Mouse (Mus musculus): Measurements from ENCODE around the gene Zbtb33.
"Not testable (repeated sequence)": the region's sequence is repeated elsewhere in the genome, so short reads cannot be mapped to it uniquely, and the experiment has no call there.

The Zbtb33 gene

DNA sequence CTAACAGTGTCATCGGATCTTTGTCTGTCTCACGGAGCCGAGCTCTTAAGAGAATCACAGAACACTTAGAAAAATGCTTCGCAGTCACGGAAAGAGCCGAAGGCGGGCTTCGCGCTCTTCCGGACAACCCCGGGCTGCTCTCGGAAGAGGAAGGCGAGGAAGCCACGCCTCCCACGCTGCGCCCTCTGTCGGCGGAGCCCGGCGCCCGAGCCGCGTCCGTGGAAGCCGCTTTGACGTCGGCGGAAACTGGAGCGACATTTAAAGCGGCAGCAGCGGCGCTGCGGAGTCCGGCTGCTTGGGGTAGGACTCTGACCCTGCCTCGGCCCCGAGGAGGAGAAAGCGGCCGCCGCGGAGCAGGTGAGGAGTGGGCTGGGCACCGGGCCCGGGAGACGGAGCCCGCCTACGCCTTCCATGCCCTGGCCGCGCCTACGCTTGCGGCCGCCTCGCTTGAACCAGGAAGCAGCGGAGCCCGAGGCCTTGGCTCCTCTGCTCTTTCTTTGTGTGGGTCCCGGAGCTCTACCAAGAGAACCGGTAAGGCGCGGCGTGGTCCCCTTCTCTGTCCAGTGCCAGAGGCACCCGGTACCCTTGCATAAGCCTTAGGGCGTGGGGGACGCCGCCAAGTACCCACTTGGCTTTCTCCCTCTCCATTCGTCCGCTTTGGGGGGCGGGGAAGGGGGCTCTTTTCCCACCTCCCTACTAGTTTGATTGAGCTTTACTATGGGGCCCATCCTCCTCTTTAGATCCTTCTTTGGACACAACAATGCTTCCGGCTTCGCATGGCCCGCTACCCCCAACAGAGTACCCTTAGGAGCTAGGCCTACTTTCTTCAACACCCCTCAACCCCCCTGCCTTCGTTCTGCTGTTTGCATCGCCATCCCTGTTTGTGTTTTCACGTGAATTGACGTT, at the start of gene Zbtb33:
Zbtb33 (plus strand) TSS at position 242 of the 906 bp plus-strand sequence.
- peak; percentile 88 for DNase-seq

DNA sequence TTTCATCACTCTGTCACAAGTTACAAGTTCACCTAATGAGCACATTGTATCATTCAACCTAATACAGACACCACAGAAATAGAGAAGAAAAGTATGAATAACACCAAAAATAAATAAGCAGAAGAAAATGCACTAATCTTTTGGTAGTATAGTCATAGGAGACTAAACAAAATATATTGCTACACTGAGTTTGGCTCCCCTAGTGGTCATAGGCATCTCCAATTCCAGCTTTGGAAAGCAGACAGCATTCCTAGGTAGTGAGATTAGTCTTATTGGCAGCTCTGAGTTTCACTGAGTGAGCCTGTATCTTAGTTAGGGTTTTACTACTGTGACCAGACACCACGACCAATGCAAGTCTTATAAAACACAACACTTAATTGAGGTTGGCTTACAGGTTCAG, 30.5 kb upstream of the Zbtb33 start:
- no peak for DNase-seq

DNA sequence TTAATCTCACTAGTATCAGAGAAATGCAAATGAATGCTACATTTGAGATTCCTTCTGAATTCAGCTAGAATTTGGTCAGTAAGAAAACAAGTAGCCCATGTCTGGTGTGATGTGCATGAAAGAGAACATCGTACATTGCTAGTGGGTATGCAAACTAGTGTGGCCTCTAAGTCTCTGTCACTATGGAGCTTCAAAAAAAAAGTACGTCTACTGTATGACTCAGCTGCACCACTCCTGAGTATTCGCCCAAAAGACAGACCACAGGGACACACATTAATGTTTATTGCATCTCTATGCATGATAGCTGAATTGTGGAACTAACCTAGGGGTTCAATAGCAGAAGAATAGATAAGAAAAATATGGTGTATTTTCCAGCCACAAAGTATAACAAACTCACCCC, 24.3 kb upstream of the Zbtb33 start:
- DNase-seq = no peak

DNA sequence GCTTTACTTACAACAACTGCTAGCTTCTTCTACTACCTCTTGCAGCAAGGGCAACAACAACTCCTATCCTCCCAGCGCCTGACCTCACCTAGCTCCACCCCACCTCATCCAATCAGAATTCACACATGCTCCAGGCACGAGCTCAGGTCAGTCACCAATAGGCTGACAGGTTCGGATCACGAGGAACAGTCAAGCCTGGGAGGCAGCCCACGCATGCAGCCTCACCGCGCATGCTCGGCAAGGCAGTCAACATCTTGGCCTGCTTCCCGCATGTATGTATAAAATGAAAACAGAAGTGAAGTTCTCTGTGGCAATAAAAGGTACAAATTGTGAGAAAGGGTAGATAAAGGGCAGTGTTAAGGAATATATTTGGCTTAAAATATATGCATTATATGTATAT, 23.5 kb upstream of the Zbtb33 start:
- no peak for DNase-seq

GRCm38 (mm10) chrX:38166592-38166991, 23.0 kb upstream of the Zbtb33 start:
- no peak for DNase-seq

DNA sequence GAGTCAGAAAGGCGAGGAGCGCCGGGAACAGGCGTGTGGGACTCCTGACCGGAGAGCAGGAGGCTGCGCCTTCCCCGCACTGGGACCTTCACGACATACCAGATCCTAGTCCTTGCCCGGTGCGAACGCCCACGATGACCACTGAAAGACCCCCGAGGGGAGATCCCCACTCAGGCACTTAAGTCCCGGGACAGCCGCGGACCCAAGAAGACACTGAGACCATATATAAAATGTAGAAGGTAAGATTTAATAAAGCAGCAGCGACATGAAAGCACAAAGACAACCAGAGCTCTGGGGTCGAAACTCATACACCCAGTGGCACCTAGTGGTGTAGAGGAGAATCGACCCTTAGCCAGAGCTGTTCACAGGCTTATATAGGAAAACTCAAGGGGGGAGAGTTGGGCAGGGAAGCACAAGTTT, 9.7 kb upstream of the Zbtb33 start:
- DNase-seq = not testable (repeated sequence)

DNA sequence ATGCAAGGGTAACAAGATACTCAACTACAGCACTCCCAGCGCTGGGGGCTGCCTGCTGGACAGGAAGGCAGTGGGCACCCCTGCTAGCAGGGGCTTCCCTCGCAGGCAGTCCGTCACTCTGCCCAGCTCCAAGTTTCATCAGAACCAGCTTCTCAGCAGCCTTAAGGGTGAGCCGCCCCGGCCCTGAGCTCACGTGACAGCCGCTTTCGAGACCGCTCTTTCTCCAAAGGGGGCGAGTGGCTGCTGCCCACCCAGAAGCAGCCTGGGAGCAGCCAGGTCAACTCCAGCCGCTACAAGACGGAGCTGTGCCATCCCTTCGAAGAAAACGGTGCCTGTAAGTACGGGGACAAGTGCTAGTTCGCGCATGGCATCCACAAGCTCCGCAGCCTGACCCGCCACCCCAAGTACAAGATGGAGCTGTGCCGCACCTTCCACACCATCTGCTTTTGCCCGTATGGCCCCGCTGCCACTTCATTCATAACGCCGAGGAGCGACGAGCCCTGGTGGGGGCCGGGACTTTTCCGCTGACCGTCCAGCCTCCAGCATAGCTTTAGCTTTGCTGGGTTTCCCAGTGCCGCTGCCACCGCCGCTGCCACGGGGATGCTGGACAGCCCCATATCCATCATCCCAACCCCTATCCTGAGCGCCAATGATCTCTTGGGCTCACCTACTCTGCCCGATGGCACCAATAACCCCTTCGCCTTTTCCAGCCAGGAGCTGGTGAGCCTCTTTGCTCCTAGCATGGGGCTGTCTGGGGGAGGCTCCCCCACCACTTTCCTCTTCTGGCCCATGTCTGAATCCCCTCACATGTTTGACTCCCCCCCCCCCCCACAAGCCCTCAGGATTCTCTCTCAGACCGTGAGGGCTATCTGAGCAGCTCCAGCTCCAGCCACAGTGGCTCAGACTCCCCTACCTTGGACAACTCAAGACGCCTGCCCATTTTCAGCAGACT, 8.7 kb upstream of the Zbtb33 start:
- no peak for DNase-seq

DNA sequence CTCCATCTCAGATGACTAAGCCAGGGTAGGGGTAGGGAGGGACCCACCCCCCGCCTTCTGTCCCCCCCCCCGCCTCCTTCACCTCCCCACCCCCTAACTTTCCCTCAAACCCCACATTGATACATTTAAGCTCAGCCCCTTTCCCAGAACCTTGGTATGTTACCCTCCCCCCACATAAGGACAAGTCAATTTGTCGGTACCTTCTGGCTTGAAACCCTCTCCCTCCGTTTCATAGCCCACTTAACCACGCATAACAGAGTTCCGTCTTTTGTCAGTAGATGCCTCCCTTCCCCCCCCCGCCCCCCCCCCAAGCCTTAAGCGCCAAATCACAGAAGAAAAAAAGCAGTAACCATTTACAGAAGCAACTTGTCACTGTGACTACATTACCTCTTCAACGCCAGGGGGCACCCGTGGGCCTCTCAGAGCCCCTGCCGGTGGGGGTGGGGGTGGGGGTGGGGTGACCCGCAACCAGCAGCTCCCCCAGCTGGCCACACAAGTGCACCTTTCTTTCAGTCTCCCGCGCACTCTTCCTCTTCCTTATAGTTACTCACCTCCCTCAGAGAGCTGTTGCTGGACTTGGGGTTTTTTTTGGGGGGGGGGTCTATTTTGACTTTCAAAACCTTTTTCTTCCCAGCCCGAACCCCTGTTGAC, 7.9 kb upstream of the Zbtb33 start:
- DNase-seq = peak; percentile 23

GRCm38 (mm10) chrX:38185520-38185919, 4.1 kb upstream of the Zbtb33 start:
- no peak for DNase-seq

DNA sequence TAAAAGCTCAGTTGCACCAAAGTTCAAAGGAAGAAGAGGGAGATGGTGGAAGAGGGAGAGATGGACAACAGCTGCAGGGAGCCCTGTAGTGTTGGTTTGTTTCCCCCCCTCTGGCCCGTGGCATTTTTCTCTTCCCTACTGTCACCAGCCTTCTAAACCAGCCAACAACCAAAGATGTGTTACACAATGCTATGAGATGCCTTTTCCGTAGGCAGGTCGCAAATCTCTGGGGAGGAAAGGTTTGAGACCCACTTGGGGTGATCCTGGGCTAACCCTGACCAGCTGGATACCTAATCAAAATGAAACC, 818 bp downstream of the Zbtb33 start:
- no peak for DNase-seq

DNA sequence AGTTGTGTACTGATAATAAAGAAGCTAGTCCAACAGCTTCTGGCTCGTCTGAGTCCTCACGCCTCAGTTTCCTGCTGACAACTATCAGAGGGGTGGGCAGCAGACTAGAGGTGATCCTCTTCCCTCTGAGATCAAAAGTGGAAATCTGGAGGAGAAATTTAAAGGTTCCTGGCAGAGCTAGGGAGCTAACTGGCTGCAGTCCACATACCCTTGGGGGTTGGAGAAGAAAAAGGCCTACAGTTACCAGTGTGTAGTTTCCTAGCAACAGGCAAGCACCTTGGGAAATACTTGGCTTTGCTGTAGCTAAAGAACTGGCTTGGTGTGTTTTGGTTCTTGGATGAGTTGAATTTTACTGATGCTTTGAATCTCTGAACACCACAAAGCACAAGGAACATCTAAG, 12.2 kb downstream of the Zbtb33 start:
- peak; percentile 29 for DNase-seq

DNA sequence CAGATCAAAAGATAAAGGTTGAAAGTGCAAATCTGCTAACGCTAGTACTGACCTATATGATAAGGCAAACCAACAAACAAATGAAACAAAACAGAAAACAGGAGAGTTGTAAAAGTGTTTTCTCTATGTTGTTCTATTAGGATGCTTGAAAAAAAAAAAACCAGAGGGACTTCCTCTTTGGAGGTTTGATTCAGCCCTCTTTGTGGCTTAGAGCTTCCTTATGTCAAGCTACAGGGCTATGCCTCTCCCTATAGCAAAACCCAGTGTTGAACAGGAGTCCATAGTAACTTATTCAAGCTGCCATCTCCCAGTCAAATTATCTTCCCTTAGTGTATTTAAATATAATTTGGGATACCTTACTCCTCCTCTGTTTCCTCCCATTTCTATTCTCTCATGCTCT, 17.8 kb downstream of the Zbtb33 start:
- DNase-seq = no peak

DNA sequence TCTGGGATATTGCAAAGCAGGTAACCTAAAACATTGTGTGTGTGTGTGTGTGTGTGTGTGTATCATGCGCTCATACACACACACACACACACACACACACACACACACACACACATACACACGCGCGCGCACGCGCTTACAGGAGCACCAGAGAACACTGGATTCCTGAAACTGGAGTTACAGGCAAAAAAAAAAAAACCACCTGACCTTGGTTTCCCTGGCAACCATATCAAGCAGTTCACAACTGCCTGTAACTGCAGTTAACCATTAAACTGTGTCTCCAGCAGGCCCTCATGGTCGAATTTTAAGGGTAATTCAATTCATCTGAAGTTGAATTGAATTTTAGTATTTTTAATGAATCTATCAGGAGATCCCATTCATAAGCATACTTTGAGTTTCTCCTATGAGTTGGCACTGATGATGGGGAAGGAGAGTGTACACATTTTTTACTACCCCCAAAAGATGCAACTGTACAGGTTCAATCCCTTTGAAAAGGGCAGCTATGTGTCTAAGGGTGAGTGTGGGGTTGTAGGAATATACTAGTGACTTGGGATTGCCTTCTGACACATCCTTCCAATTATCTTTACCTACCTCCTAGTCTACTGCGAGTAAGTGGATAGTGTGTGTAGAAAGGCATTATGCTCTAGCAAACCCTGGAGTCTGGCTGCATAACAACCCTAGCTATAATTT, 27.5 kb downstream of the Zbtb33 start:
- no peak for DNase-seq

DNA sequence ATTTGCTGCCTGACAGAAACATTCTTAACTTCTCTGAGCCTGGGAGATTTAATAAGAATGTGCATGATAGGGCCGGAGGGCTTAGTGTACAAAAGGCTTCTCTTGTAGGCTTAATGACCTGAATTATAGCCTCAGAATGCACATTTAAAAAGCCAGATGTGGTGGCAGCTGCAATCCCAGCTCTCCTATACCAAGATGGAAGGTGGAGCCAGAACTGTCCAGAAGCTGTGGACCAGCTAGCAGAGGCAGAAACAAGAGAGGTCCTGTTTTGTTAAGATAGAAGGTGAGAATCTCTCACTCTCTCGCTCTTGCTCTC, 28.0 kb downstream of the Zbtb33 start:
- no peak for DNase-seq

GRCm38 (mm10) chrX:38222757-38223156, 33.2 kb downstream of the Zbtb33 start:
- DNase-seq = no peak

DNA sequence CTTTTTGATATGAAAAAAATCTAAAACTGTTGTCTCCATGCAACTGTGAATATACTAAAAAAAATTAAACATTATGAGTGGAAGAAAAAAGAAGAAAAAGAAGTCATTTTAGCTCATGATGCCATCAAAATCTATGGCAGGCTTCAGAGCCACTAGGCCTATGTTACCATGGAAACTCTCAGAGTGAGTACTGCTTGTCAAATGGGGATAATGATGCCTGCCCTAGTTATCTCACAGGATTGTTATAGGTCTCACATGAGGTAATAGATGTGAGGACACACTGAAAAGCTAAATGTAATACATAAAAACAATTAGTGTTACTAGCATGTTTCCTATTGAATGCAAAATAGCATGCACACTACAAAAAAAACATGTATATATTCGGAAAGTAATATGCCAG, 40.3 kb downstream of the Zbtb33 start:
- DNase-seq = no peak

- peak; percentile 18 for DNase-seq
These were observed 48.1 kb downstream of the Zbtb33 start for GRCm38 (mm10) chrX:38237731-38238130.

All from right cerebral cortex, adult 18-20 months (tissue).